Mouse (Mus musculus): Measurements from ENCODE around the gene Gm10439.
"Not testable (repeated sequence)": the region's sequence is repeated elsewhere in the genome, so short reads cannot be mapped to it uniquely, and the experiment has no call there.

The Gm10439 gene

GRCm38 (mm10) chrX:149594270-149594669, at the start of gene Gm10439:
TSS of gene Gm10439 (plus strand) at chrX:149594570.
- not testable (repeated sequence) for DNase-seq (ENCODE audit: low read depth)

All from induced T-regulatory cell, adult 2 months (primary cell).